Mouse (Mus musculus) E14TG2a.4 (cell line): ENCODE data around the gene Tsfm.

ENCODE experiments used
- H3K27me3 ChIP-seq: 2 replicates; pipeline ENCODE4 v1.6.1; 2014; ENCODE audit warnings: low read length, control low read depth; ENCODE audit not compliant: insufficient read depth
- H3K36me3 ChIP-seq: 2 replicates; pipeline ENCODE4 v1.6.1; 2014; ENCODE audit warnings: low read length, control low read depth; ENCODE audit not compliant: insufficient read depth
- H3K4me1 ChIP-seq: replicated peaks from 2 replicates; pipeline ENCODE4 v1.6.1; 2014; ENCODE audit warnings: low read depth, low read length, control low read depth
- H3K4me3 ChIP-seq: replicated peaks from 2 replicates; pipeline ENCODE4 v1.5.1; 2014; ENCODE audit warnings: mild to moderate bottlenecking, low read length
- H3K9me3 ChIP-seq: 2 replicates; pipeline ENCODE4 v1.6.1; 2014; ENCODE audit warnings: low read length, control low read depth
- CTCF ChIP-seq: conservative IDR thresholded peaks from 2 replicates; pipeline ENCODE4 v1.5.1; 2014; ENCODE audit warnings: low read length
- NANOG ChIP-seq: IDR thresholded peaks from 2 replicates; pipeline ENCODE4 v1.6.1; 2014; ENCODE audit warnings: borderline replicate concordance, low read length, mixed read lengths
- POU5F1 ChIP-seq: IDR thresholded peaks from 2 replicates; pipeline ENCODE4 v1.6.1; 2014; ENCODE audit warnings: low read length, borderline replicate concordance

The Tsfm gene

DNA sequence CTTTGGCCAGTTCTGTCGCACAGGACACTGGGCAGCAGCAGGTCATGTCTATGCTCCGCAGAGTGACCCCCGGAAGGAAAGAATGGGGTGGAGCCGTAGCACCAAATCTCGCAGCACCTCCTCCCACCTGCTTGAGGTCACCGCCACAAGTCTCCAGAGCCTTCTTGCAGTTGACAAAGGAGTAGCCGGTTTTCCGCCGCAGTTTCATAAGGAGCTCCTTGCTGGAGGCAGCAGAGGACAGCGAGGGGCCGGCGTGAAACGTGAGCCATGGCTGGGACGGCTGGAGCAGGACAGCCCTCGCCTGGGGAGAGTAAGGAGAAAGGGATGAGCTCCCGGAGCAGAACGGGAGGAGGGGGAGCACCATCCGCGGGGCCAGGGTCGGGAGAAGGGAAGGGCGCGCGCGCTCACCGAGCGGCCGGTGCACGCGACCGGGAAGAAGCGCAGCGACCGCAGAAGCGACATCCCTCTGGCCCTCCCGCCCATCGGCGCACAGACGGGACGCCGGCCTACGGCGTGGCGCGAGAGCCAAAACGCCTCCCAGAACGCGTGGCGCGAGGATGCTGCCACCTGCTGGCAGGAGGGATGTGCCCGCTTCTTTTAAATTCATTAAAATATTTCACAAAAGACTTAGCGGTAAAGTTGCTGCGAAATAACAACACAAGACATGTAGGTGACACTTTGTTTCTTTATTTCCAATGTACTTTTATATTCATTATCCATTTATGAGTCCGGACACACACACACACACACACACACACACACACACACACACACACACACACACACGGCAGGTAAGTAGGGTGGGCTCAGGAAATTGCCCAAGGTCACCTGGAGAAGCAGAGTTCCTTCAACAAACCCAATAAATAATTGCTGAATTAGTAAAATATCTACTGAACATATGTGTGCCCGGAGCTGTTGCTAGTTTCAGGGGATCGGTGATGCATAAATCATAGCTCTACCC lies at the start of gene Tsfm:
TSS of gene Tsfm (minus strand) at position 505 of the 961 bp plus-strand sequence.
- Histone ChIP-seq H3K4me1 (peaks cover 42% of the 10 kb centered on the region), H3K9me3 (no peaks in the 10 kb centered on the region), H3K36me3 (peaks cover 40% of the 10 kb centered on the region), H3K27me3 (no peaks in the 10 kb centered on the region), H3K4me3 (peak within 1 kb of the TSS; percentile 98)
- peak; percentile 58 for TF ChIP-seq CTCF
- TF ChIP-seq NANOG = no peak

- H3K27me3 ChIP-seq = peaks cover 91% of the 10 kb centered on the region
- no peaks in the 10 kb centered on the region for H3K36me3 ChIP-seq
- TF ChIP-seq NANOG = no peak
- no peak for TF ChIP-seq POU5F1
- TF ChIP-seq CTCF = no peak
- H3K4me1 ChIP-seq = peaks cover 52% of the 10 kb centered on the region
- peak overlapping the region; percentile 77 for H3K4me3 ChIP-seq
- no peaks in the 10 kb centered on the region for H3K9me3 ChIP-seq
These were observed 49.2 kb upstream of the Tsfm start for GRCm38 (mm10) chr10:127079665-127080391.

DNA sequence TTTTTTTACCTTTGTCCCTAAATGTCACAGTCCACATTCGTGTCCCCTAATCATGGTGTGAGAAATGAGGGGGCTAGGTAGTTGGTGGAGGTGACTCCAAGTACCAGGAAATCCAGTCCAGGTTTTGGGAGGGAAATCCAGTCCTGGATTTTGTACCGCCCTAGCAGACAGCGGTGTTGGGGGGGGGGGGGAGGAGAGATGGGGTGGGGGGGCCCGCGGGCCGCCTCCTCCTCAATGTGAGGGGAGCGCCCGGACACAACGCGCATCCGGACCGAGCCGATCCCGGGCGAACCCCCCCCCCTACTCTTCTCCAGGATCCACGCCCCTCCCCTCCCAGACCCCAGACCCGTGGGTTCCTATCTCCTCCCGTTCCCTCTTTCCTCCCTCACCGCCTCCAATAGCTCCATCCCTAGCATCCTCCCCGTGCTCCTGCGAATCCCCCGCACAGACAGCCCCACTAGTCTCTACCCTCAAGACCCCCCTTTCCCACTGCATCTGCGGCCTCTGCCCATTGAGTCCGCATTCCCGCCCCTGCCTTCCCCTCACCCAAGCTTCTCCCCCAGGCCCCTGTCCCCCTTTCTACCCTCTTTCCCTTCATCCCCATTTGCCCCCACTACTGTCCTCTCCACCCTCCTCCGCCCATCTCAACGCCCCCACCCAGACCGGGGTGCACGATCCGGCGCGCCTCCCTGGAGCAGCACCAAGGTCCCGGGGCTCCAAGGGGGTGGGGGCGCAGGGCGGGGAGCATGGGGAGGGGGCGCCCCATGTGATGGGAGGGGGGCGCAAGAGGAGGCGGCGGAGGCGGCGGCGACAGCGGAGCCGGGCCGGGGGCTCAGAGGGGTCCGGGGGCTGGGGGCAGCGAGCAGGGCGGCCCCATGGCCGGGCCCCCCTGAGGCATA lies 48.3 kb upstream of the Tsfm start:
- Histone ChIP-seq H3K4me3 (peak overlapping the region; percentile 77), H3K36me3 (no peaks in the 10 kb centered on the region), H3K9me3 (no peaks in the 10 kb centered on the region), H3K27me3 (peaks cover 90% of the 10 kb centered on the region), H3K4me1 (peaks cover 52% of the 10 kb centered on the region)
- TF ChIP-seq POU5F1 = no peak

DNA sequence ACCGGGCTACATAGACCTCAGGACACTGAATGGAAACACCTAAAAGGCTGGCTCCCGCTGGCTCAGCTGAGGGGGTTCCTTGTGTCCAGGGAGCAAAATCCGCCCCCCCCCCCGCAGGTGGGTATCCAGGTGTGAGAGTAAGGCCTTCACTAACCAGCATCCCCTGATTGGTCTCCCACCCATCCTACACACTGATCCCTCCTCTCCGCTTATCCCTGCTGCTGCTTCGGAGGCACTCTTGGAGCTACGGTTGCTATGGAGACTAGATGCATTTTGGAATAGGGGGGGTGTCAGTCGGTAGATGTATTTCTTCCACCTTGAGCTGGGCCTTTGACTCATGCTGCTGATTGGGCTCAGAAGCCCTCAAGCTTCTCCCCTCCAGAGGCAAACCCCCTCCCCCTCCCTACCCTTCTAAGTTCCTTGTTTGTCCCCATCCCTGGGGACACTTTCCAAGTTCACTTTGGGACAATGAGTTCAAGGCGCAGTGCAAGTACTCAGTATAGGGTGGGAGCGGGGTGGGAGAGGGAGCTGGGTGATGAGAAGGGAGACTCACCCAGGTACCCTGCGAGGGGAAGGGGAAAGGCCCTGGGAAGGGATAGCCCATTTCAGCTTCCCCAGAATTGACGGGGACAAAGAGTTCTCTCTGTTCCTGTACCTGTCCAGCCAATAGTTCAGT lies 47.5 kb upstream of the Tsfm start:
- Histone ChIP-seq H3K9me3 (no peaks in the 10 kb centered on the region), H3K4me3 (peak overlapping the region; percentile 41; the same call in 1 of the 2 replicates), H3K4me1 (peaks cover 52% of the 10 kb centered on the region), H3K36me3 (no peaks in the 10 kb centered on the region), H3K27me3 (peaks cover 82% of the 10 kb centered on the region)
- no peak for TF ChIP-seq POU5F1
- TF ChIP-seq CTCF = no peak
- TF ChIP-seq NANOG = no peak

DNA sequence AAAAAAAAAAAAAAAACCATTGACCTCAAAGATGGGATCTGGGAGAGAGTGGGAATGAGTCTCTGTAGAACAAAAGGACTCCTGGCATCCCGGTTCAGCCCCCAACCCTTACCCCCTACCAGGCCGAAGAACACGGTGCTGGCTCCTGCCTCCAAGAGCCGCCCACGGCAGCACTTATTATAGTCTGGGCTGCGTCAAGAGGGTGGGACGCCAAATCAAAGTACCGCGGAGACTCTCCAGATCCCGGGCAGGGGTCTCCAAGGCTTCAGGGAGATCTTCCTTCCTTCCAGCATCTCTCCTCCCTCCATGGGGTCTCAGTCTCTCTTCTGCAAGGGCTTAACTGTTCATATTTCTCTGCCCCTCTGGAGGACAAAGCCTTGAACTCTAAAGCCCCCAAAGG lies 46.9 kb upstream of the Tsfm start:
- H3K27me3 ChIP-seq = peaks cover 76% of the 10 kb centered on the region

DNA sequence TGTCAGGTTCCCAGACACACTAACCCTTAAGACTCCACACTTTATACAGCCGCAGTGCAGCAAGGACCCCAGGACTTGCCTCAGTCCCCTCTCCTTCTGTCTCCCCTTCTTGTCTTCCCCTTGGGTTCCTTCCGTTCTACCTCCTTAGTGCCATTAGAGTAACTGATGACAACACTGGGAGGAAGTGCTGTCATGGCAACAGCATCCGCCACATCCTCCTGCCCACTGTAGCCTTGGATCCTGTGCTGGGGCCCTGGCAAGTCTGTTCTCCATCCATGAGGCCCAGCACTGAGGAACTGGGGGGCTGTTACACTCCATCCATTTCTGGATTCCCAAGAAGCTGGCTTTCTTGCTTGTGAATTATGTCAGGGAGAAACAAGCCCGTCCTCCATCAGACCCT lies 45.4 kb upstream of the Tsfm start:
- Histone ChIP-seq H3K27me3 (peaks cover 61% of the 10 kb centered on the region), H3K4me1 (peaks cover 45% of the 10 kb centered on the region), H3K9me3 (no peaks in the 10 kb centered on the region), H3K4me3 (no peak overlapping the region), H3K36me3 (no peaks in the 10 kb centered on the region)
- TF ChIP-seq POU5F1 (no peak), NANOG (no peak), CTCF (no peak)

More for the DNA sequence above, 46.9 kb upstream of the Tsfm start:
- TF ChIP-seq NANOG (no peak), POU5F1 (no peak), CTCF (no peak)
- H3K4me1 ChIP-seq = peaks cover 52% of the 10 kb centered on the region
- no peaks in the 10 kb centered on the region for H3K9me3 ChIP-seq
- H3K36me3 ChIP-seq = no peaks in the 10 kb centered on the region
- peak overlapping the region; percentile 13; the same call in 1 of the 2 replicates for H3K4me3 ChIP-seq

DNA sequence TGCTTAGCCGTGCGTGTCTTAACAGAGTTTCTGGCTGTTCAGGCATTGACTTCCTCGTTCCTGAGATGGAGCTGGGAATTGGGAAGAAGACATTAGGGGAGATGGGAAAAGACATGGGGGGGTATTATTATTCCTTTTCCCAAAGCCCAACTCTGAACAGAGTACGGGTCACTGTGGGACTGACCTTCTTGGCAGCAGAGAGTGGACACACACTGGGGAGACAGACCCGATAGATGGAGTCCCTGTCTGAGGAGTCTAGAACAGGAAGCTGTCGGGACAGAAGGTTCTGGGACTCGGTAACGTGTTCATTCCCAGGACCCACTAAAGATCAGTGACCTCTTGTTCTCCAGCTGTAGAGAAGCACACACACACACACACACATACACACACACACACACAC lies 45.0 kb upstream of the Tsfm start:
- Histone ChIP-seq H3K36me3 (no peaks in the 10 kb centered on the region), H3K4me1 (peaks cover 45% of the 10 kb centered on the region), H3K27me3 (peaks cover 57% of the 10 kb centered on the region), H3K9me3 (no peaks in the 10 kb centered on the region), H3K4me3 (no peak overlapping the region)
- TF ChIP-seq NANOG = no peak
- no peak for TF ChIP-seq CTCF
- no peak for TF ChIP-seq POU5F1

DNA sequence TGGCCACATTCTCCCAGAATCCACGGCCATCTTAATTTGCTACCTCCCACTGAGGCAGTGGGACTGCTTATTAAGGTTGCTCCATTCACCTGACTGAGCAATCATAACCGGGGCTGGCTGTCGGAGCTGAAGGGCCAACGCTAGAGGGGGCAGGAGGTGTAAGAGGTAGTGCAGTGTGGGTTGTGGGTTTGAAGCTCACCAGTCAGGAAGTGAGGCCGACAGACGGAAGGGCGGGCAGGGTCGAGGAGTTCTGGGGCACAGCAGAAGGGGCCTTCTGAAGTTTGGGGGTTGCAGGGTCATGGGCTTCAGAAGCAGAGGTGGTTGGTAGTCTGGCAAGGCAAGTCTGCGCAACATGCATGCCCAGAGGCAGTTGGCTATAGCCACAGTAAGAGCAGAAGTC lies 44.4 kb upstream of the Tsfm start, which contains the start of gene Agap2:
TSS of gene Agap2 (plus strand) at position 205 of the 400 bp plus-strand sequence.
- Histone ChIP-seq H3K9me3 (no peaks in the 10 kb centered on the region), H3K36me3 (no peaks in the 10 kb centered on the region), H3K27me3 (peaks cover 51% of the 10 kb centered on the region), H3K4me3 (no peak within 1 kb of the TSS), H3K4me1 (peaks cover 42% of the 10 kb centered on the region)
- no peak for TF ChIP-seq CTCF
- no peak for TF ChIP-seq POU5F1
- no peak for TF ChIP-seq NANOG
